Mouse (Mus musculus) spleen, postnatal 4 days (tissue): ENCODE results near the gene Pebp1.
"Not testable (repeated sequence)": the region's sequence is repeated elsewhere in the genome, so short reads cannot be mapped to it uniquely, and the experiment has no call there.

Experiments used
- DNase-seq, 2 experiments: peaks; one replicate each; pipeline ENCODE4 v3.0.0; 2022; ENCODE audit warnings: low spot score in 2 of 2

The Pebp1 gene

GRCm38 (mm10) chr5:117286831-117287822 lies at the start of gene Pebp1:
Gene Pebp1, minus strand, starts transcription at chr5:117287625.
- DNase-seq, result peak; percentile 95 to 97

DNA sequence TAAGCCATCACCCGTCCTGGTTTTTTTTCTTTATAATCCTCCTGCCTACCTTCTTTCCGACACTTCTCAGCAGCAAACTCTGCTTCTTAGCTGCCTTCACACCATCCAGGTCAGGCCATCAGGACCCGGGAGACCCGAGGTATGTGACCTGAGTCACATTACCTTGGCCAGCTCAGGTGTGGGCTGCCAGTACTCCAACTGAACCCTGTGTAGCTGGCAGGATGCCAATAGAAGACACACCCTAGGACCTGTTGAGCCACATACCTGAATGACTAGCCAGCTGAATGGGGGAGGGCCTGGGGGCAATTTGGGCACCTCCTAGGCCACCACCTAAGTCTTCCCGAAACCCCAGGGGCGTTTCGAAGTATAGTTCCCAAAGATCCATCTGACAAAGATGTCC lies 43.0 kb upstream of the Pebp1 start:
- DNase-seq, result no peak

- no peak for DNase-seq
Measured at GRCm38 (mm10) chr5:117326408-117326807, 39.0 kb upstream of the Pebp1 start.

DNA sequence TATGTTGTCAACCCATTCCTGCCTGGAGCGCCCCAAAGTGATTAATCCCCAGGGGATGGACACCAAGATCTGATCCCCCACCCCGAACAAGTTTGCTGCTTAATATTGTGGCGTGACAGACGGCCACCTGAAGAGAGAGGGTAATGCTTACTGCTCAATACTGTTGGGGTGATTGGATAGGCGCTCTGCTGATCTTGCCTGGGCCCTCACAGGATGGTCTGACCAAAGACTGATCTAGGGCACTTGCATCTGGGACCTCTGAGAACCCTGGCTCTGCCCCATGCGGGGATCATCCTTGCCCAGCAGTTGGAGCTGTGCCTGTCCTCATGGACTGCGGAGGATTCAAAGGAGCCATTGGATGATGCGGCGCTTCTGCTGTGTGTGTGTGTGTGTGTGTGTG lies 36.3 kb upstream of the Pebp1 start:
- no peak for DNase-seq

DNA sequence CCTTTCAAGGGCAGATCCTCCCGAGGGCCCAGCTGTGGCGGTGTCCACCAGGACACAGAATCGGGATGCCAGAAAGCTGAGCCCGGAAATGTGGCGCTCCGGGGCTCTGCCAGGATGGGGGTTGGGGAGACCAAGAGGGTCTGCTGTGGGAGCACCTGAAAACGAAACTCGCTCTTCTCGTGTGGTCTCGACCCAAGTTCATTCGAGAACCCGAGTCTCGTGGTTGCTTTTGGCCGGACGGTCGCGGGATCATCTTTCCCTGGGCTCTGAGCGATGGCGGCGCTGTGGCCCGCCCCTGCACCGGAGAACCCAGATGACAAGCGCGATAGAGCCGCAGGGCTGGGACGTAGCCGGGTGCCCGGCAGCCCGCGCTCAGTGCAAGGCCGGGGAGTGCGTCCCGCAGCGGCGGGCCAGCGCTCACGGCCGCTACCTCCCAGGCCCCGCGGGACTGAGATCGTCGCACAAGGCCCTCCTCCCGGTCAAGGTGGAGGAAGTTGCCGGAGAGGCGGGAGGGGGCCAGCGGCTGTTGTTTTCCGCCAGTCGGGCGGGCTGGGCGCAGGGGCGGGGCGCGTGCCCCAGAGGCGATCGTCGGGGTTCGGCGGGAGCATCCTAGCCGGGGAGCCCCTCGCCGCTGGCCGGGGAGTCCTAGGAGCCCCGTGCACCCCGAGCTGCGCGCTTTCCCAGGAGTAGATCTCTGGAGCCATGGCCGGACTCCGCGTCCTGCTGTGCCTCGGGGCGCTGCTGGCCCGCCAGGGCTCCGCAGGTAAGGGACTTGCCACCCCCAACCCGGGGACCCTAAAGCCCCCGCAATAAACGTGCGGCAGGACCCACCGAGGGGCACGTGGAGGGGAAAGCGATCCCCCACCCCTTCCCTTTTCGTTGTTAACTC lies 31.6 kb upstream of the Pebp1 start, which contains the start of gene Vsig10:
Vsig10 (plus strand) TSS at position 343 of the 889 bp plus-strand sequence.
- peak; percentile 50 to 76 for DNase-seq

DNA sequence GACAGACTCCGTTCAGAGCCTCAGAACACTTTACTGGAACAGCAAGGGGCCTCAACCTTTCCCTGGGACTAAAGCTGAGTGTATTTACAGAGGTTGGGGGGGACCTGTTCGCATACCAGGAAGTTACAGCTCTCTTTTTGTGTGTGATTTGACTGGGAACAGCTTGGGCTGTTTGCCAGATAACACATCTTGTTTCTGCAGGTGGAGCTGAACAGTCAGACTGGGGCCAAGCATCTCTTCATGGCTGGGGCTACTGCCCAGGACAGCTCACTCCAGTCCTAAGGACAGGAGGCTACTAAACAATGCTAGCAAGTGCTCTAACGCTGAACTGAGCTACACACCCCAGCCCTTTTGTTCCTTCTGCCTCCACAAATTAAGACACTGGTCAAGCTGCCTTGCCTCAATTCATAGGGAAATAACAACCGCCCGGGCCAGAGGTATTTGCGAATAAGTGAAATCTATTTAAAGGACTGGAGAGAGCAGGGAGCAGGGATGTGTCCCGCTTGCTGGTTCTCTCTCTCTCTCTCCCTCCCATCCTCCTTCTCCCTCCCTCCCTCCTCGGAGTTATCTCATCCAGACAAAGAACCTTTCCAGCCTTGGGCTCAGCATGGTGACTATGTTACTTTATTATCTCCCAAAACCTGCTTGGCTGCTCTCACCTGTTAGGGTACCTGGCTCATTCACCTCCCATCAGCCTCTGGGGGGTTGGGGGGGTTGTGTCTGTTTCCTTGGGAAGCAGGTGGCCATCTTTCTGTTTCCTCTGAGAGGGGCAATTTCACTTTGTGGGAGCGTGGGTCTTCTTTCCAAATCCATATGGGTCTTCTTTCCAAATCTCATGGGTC lies 27.4 kb upstream of the Pebp1 start:
- DNase-seq, result no peak

DNA sequence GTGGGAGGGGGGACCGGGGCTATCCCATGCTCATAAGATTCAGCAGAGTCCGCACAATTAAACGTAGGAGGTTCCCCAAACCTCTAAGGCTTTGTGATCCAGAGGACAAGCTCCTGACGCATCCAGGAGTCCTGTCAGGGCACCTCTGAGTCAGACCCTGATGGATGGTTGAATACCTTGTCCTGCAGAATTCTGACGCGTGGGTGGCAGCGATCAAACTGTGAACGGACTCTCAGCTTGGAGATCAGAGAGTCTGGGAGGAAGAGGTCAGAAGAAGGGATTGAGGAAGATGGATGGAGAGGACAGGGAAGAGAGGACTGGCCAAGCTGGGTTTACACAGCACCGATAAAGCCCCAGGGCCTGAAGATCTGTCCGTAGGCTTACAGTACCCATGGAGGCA lies 26.5 kb upstream of the Pebp1 start:
- no peak for DNase-seq

DNA sequence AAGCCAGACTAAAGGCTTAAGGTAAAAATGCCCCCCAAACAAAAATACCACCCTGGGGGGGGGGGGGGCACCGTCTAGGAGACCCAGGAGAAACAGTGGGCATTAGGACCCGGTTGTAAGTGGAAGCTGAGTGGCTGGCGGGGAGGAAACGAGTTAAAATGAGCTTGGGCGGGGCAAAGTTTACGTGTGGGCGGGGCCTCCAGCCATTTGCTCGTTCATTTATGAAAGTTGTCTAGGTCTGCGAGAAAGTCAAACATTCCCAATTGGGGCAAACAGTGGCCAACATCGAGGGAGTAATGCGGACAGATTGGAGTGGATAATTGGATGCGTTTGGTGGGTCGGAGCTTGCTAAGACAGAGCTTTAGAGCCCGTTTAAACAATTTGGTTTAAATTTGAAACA lies 26.0 kb upstream of the Pebp1 start:
- peak in 1 of 2 experiments; percentile 39 for DNase-seq

DNA sequence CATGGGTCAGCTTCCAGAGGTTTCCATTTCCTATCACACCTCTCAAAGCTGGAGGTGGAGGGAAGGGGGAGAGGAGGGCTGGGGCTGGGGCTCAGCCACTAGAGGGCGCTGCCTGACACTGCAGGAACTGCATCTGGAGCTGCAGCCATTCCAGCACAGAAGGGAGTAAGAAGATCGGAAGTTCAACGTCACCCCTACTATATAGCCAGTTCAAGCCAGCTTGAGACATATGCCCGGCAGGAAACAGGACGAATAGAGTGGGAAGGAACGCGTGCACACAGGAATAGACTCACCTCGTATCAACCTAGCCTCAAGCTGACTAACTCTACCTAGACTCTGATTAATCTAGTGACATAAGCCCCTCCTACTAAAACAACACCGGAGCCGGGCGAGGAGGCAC lies 20.3 kb upstream of the Pebp1 start:
- peak; percentile 67 to 89 for DNase-seq

DNA sequence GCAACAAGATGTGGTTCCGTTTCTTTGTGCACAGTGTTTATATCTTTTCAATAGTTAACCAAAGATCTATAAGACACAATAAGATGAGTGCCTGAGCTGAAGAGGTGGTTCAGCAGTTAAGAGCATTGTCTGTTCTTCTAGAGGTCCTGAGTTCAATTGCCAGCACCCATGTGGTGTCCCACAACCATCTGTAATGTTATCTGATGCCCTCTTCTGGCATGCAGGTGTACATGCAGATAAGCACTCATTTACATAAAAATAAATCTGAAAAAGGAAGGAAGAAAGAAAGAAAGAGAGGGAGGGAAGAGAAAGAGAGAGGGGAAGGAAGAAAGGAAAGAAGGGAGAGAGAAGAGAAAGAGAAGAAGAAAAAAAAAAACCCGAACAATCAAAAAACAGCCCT lies 19.4 kb upstream of the Pebp1 start:
- no peak for DNase-seq

DNA sequence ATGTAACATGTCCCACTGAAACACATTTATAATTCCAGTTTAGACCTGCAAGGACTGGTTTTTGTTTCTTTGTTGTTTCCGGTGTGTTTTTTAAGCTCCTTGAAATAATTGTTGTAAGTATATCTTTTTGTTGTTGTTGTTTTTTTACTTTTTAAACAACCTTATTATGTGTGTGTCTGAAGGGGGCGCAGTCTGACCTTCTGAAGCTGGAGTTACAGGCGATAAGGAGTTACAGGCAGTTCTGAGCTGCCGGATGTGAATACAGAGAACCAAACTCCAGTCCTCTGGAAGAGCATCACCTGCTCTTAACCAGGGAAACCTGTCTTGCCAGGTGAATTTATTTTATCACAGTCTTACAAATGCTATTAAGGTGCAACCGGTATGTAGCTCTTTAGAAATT lies 18.3 kb upstream of the Pebp1 start:
- DNase-seq, result no peak

- DNase-seq, result peak; percentile 65 to 89
Measured at GRCm38 (mm10) chr5:117304947-117305346, 17.5 kb upstream of the Pebp1 start.

DNA sequence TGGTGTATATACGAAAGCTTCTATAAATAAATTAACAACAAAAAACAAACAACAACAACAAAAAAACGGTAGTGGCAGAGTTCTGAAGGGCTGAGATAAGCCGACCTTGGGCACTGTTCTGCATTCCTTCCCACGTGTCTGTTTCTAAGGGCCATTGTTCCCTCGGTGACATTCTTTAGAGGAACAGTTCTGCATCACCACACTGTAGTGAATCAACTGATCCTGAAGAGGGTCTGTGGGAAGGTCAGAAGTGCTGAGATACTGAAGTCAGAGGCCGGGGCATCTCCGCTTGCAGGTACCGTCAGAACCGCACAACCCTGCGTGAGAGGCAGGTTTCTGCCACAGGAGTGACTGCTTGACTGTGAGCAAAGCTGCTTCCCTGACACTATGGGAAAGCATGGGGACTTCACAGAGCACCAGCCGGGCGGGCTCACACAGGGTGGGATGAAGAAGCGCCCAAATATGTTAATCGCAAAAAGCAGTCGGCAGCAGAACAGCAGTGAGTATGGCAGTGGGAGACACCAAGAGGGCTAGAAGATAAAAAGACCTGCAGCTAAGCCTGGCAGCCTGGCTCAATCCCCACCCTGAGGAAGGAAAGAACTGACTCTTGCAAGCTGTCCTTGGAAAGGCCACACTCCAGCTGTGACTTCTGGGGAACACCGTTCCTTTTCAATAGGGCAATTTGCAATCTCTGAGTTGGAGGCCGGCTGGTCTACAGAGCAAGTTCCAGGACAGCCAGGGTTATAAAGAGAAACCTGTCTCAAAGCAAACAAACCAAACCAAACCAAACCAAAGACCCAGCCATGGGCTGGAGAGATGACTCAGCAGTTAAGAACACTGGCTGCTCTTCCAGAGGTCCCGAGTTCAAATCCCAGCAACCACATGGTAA lies 16.5 kb upstream of the Pebp1 start:
- no peak for DNase-seq

DNA sequence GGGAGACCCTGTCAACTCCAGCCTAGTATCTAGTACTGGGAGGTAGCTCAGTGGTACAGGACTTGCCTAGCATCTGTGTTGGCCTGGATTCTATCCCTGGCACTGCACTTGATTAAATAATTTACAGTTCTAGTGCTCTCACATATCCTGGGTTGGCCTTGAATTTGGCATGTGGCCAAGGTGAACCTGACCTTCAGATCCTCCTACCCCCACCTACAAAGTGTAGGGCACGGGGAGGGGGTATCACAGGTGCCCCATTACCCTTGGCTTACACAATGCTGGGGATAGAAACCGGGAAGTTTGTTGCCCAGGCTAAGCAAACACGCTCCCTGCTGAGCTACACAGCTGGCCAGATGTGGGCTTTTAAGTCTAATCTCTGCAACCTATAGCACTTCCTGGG lies 15.5 kb upstream of the Pebp1 start:
- DNase-seq, result no peak

DNA sequence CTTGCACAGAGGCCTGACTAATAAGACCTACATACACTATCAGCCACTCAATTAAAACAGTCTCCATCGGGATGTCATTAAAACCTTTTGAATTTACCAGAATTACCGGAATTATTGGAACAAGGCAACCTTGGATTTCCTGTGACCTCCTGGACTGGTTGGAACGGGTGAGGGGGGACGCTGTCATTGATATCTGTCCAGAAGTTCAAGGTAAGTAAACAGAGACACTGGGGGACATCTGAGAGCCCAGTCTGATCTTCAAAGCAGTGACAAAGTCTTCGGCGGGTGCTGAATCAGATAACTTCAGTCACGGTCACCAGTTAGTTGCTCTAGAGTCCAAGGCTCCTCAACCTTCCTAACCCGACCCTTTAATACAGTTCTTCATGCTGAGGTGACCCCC lies 7.6 kb upstream of the Pebp1 start:
- no peak for DNase-seq

DNA sequence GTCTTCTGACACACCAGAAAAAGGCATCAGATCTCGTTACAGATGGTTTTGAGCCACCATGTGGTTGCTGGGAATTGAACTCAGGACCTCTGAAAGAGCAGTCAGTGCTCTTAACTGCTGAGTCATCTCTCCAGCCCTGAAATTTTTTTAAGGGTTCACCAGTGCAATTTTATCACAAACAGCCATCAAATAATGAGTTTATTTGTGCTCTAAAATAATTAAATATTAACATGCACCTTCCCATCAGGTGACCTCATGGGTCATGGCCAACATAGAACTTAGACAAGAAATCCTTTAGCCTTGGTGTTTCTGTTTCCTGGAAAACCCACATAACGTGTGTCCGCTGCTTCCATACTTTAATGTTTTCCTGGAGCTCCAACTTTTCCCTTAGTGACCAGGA lies 6.4 kb upstream of the Pebp1 start:
- DNase-seq, result not testable (repeated sequence)

GRCm38 (mm10) chr5:117292547-117292946 lies 5.1 kb upstream of the Pebp1 start:
- DNase-seq, result no peak

DNA sequence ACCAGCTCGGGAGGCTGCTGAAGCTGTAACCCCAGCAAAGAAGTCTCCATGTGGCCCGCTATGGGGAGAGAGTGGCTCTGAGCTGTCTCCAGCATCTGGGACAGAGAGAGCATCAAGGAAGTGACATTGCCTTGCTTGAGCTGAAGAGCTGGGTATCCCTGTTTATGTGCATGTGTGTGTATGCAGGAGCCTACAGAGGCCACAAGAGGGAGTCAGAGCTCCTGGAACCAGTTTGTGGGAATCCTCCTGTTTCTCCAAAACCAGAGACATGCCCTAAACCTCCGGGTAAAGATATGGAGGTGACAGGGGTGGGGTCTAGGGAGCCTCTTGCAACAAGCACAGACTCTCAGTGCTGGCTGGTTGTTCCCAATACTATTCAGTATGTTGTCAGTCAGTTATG lies 3.9 kb upstream of the Pebp1 start:
- no peak for DNase-seq

- no peak for DNase-seq
Measured at GRCm38 (mm10) chr5:117290081-117290480, 2.7 kb upstream of the Pebp1 start.

- DNase-seq, result no peak
Measured at GRCm38 (mm10) chr5:117289646-117290045, 2.2 kb upstream of the Pebp1 start.
